ENCODE assay signal across 8 mouse cellular contexts in genomic region chr10:120226871-120227661, GRCm38 (mm10). TPM values are rescaled to one million over a fixed set of nuclear protein-coding genes. Genes with fewer than 3 reads are reported as not detected.
DNase-seq lines count a peak whose midpoint lies in the region; ATAC-seq and TF ChIP-seq lines count a peak whose summit lies in the region.

Gene Llph (plus strand): TSS chr10:120227070.

- no peak for TF ChIP-seq EP300 in lung, postnatal 0 days (IDR thresholded peaks at IDR 0.05)

- DNase-seq in Muller cell, postnatal 12 days (ENCODE audit: inconsistent ontology term), result peak; percentile 93
- DNase-seq in cerebellum, adult 8-10 months, result peak; percentile 75
- peak; percentile 74 for DNase-seq in forelimb bud, embryonic 11.5 days (ENCODE audit: low read depth, low spot score)
- peak; percentile 75 to 86 for DNase-seq in layer of hippocampus, postnatal 10 days (ENCODE audit: low spot score in 2 of 2)
- peak; percentile 90 for DNase-seq in lung, postnatal 0 days (ENCODE audit: low spot score)
- peak; percentile 57 for DNase-seq in ovary, postnatal 10 days (ENCODE audit: low spot score)
- peak; percentile 84 for DNase-seq in thymus, postnatal 0 days (ENCODE audit: low spot score)

- no peaks in the 10 kb centered on the region for H3K4me1 ChIP-seq in lung, postnatal 0 days (ENCODE audit: insufficient read depth, low read depth, low read length)

- under 1% methylated on average over 57 of the region's 57 CpGs for WGBS in lung, postnatal 0 days

- no peaks in the 10 kb centered on the region for H3K9me3 ChIP-seq in lung, postnatal 0 days (ENCODE audit: low read length)

- peak within 1 kb of the TSS; percentile 98 for H3K4me3 ChIP-seq in lung, postnatal 0 days (ENCODE audit: low read depth, low read length)

- no peaks in the 10 kb centered on the region for H3K27me3 ChIP-seq in lung, postnatal 0 days (replicated peaks; ENCODE audit: insufficient read depth, low read length)

- peak; percentile 90 to 94 for ATAC-seq in hematopoietic stem cell, adult 5-6 weeks (replicated peaks in 1 of 2; ENCODE audit: insufficient read depth in 1 of 2, low FRiP score in 2 of 2, low TSS enrichment in 1 of 2, low read depth in 1 of 2, poor library complexity in 2 of 2, severe bottlenecking in 2 of 2)
- ATAC-seq in lung, postnatal 0 days, result peak; percentile 97

- peak within 1 kb of the TSS; percentile 91 for H3K4me2 ChIP-seq in lung, postnatal 0 days (replicated peaks; ENCODE audit: low read depth, low read length)

- peak within 1 kb of the TSS; percentile 76 for H3K27ac ChIP-seq in lung, postnatal 0 days (ENCODE audit: low read length)

- TF ChIP-seq CTCF in lung, postnatal 0 days (IDR thresholded peaks at IDR 0.05), result no peak

- H3K36me3 ChIP-seq in lung, postnatal 0 days (ENCODE audit: insufficient read depth, low read length), result 0 out of 2 replicates have a peak, but pooled peaks cover 6% of the 10 kb centered on the region

- peak within 1 kb of the TSS; percentile 68 for H3K9ac ChIP-seq in lung, postnatal 0 days (replicated peaks; ENCODE audit: low read depth)

RNA-seq across cellular contexts. Expression of gene Llph, which starts in this region (rescaled TPM):
- 82.5 and 82.9 TPM in 2 replicates for total RNA-seq in hematopoietic stem cell, adult 5-6 weeks (2017)
- total RNA-seq in layer of hippocampus, postnatal 10 days (2021), result 10 to 100 TPM; 21.5 to 24.2 TPM
- 33.4 and 35.7 TPM in 2 replicates for polyA plus RNA-seq in lung, postnatal 0 days (2015; fragmentation: Nextera tagmentation; extraction: Ambion mirVana)
- 67.9 and 74.0 TPM in 2 replicates for polyA plus RNA-seq in thymus, postnatal 0 days (2015; fragmentation: Nextera tagmentation; extraction: Ambion mirVana)

Comparison
In these comparisons a context has a peak if more than half of its experiments do, and no peak if none do; other contexts are left out.
1. Peak in every context shown above with its lines: DNase-seq, ATAC-seq, H3K4me3 ChIP-seq and H3K27ac ChIP-seq.